Comparison of ENCODE assay signal across 9 mouse cellular contexts in the genomic region with DNA sequence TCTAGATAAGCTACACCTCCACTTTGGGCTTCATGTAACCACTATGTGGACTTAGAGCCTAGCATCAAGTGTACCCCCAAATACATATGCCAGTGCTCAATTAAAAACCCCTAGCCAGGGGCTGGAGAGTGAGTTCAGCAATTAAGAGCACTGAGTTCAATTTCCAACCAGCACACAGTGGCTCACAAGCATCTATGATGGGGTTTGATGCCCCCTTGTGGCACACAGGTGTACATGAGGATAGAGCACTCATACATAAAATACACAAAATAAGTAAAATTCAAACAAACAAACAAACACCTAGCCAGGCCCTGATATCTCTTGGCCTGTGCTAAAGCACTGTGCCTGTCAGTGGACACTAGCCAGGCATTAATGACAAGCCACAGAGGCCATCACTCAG. TPM values are rescaled to one million over a fixed set of nuclear protein-coding genes. Genes with fewer than 3 reads are reported as not detected.
A peak's percentile ranks its signal among the peaks of the same experiment; 100 is the strongest.
DNase-seq lines count a peak whose midpoint lies in the region; ATAC-seq and TF ChIP-seq lines count a peak whose summit lies in the region.
"Had no signal": no experiment of that assay in that cellular context is flagged by ENCODE, and none has a peak within 500 bp of the region (broad histone marks: within the 10 kb centered on the region; RNA-seq: fewer than 3 reads in every experiment).

No protein-coding gene starts in this region.

- peak overlapping the region; percentile 81 for H3K27ac ChIP-seq in gastrocnemius, adult 2 months
- H3K27ac ChIP-seq in kidney, postnatal 0 days = no peak overlapping the region
- no peak overlapping the region for H3K27ac ChIP-seq in limb, embryonic 10.5 days
- H3K27ac ChIP-seq: limb, embryonic 13.5 days had no signal

- H3ac ChIP-seq in C2C12 (ENCODE audit: control insufficient read depth, insufficient read length, low read depth) = no peak overlapping the region

- no peak overlapping the region for H3K9ac ChIP-seq in kidney, postnatal 0 days (ENCODE audit: low read depth, low read length)
- H3K9ac ChIP-seq: limb, embryonic 13.5 days had no signal

- no peaks in the 10 kb centered on the region for H3K27me3 ChIP-seq in C2C12 (ENCODE audit: control insufficient read depth, insufficient read depth, insufficient read length)
- H3K27me3 ChIP-seq in kidney, postnatal 0 days (ENCODE audit: insufficient read depth, low read length) = no peaks in the 10 kb centered on the region
- H3K27me3 ChIP-seq in splenic B cell, adult 2 months (ENCODE audit: control insufficient read depth, insufficient read depth, low read length, poor library complexity, severe bottlenecking) = no peaks in the 10 kb centered on the region
- H3K27me3 ChIP-seq in limb, embryonic 10.5 days (ENCODE audit: low read depth, poor library complexity, severe bottlenecking) = no peaks in the 10 kb centered on the region
- H3K27me3 ChIP-seq: limb, embryonic 13.5 days had no signal

- peak; percentile 42 for DNase-seq in gastrocnemius, adult 2 months
- no peak for DNase-seq in gastrocnemius, adult 18-20 months (ENCODE audit: low spot score)
- DNase-seq in brain, embryonic 14.5 days (ENCODE audit: low read depth) = peak; percentile 53
- peak; percentile 42 for DNase-seq in kidney, postnatal 0 days (ENCODE audit: low spot score)
- peak; percentile 62 for DNase-seq in splenic B cell, adult 2 months (ENCODE audit: low read depth, low spot score)
- DNase-seq in limb, embryonic 10.5 days (ENCODE audit: low spot score) = no peak
- no peak for DNase-seq in right cerebral cortex, postnatal 14 days

- H3K79me2 ChIP-seq in C2C12 (ENCODE audit: control insufficient read depth, insufficient read depth) = peaks cover 98% of the 10 kb centered on the region

- TF ChIP-seq CTCF in gastrocnemius, adult 2 months (IDR thresholded peaks at IDR 0.05) = peak; percentile 80
- TF ChIP-seq CTCF in C2C12 (IDR thresholded peaks at IDR 0.05; ENCODE audit: control insufficient read depth, insufficient read depth, insufficient read length) = peak; percentile 4
- peak; percentile 57; the same call in 1 of the 2 replicates for TF ChIP-seq CTCF in brain, embryonic 14.5 days (IDR thresholded peaks at IDR 0.05; ENCODE audit: borderline replicate concordance, extremely low read depth, insufficient read depth, insufficient read length)
- TF ChIP-seq CTCF in kidney, postnatal 0 days (IDR thresholded peaks at IDR 0.05; ENCODE audit: low read depth) = peak; percentile 67

- no peaks in the 10 kb centered on the region for H3K9me3 ChIP-seq in kidney, postnatal 0 days (replicated peaks; ENCODE audit: low read length)
- no peaks in the 10 kb centered on the region for H3K9me3 ChIP-seq in limb, embryonic 10.5 days (replicated peaks)
- H3K9me3 ChIP-seq: limb, embryonic 13.5 days had no signal

- 0 out of 2 replicates have a peak, but pooled peaks cover 3% of the 10 kb centered on the region for H3K4me1 ChIP-seq in kidney, postnatal 0 days (replicated peaks; ENCODE audit: insufficient read depth, low read length)
- H3K4me1 ChIP-seq in limb, embryonic 10.5 days = no peaks in the 10 kb centered on the region
- H3K4me1 ChIP-seq: limb, embryonic 13.5 days had no signal

- H3K4me3 ChIP-seq in gastrocnemius, adult 2 months = peak overlapping the region; percentile 54
- no peak overlapping the region for H3K4me3 ChIP-seq in C2C12 (ENCODE audit: insufficient read depth, poor library complexity, severe bottlenecking)
- no peak overlapping the region for H3K4me3 ChIP-seq in kidney, postnatal 0 days (replicated peaks; ENCODE audit: low read depth, low read length)
- no peak overlapping the region for H3K4me3 ChIP-seq in limb, embryonic 10.5 days
- H3K4me3 ChIP-seq: limb, embryonic 13.5 days had no signal

- H3K4me2 ChIP-seq in kidney, postnatal 0 days (ENCODE audit: low read length) = no peak overlapping the region
- H3K4me2 ChIP-seq: limb, embryonic 13.5 days had no signal

- intact Hi-C loops in gastrocnemius, adult 2 months (cut with DNase I) = loop anchor here (2.0 kb wide), 1 partner anchor 67 kb away; a partner anchor contains a TSS

- peaks cover 61% of the 10 kb centered on the region for H3K79me3 ChIP-seq in C2C12 (ENCODE audit: low read depth)

- no peak for TF ChIP-seq POLR2A in brain, embryonic 14.5 days (IDR thresholded peaks at IDR 0.05; ENCODE audit: borderline replicate concordance, extremely low read depth, insufficient read depth, insufficient read length, poor library complexity, severe bottlenecking)

- peaks cover 82% of the 10 kb centered on the region for H3K36me3 ChIP-seq in C2C12 (ENCODE audit: control insufficient read depth, insufficient read depth)
- H3K36me3 ChIP-seq in kidney, postnatal 0 days (ENCODE audit: insufficient read depth, low read length) = peaks cover 56% of the 10 kb centered on the region
- H3K36me3 ChIP-seq in splenic B cell, adult 2 months (ENCODE audit: control insufficient read depth, insufficient read depth, low read length, poor library complexity, severe bottlenecking) = peaks cover 9% of the 10 kb centered on the region; the same call in 1 of the 2 replicates
- peaks cover 100% of the 10 kb centered on the region for H3K36me3 ChIP-seq in limb, embryonic 10.5 days

- ATAC-seq in kidney, postnatal 0 days (replicated peaks; ENCODE audit: low FRiP score, low read depth) = no peak

TF ChIP-seq in C2C12, 6 proteins besides CTCF, POLR2A, EP300 and RAD21:
- TF ChIP-seq MYOG (IDR thresholded peaks at IDR 0.05; ENCODE audit: control insufficient read depth, extremely low read depth, insufficient read length) (no peak), MAX (IDR thresholded peaks at IDR 0.05) (no peak), FOSL1 (IDR thresholded peaks at IDR 0.05; ENCODE audit: insufficient read depth, low read length, poor library complexity, severe bottlenecking) (no peak), MYOD1 (IDR thresholded peaks at IDR 0.05; ENCODE audit: control insufficient read depth, insufficient read length, low read depth) (no peak), USF1 (IDR thresholded peaks at IDR 0.05; ENCODE audit: low read depth) (no peak), CEBPB (IDR thresholded peaks at IDR 0.05; ENCODE audit: low read depth) (no peak)

RNA-seq across cellular contexts. Expression of a gene that starts 12.1 kb away (rescaled TPM):
- total RNA-seq in gastrocnemius, adult 2 months (2021) = 1,000 to 10,000 TPM in 1 of 2 experiments, 100 to 1,000 TPM in 1; 386 to 1,185 TPM
- 100 to 1,000 TPM; 566 to 705 TPM for total RNA-seq in gastrocnemius, adult 18-20 months (2021)
- 21.0 TPM for polyA plus RNA-seq in C2C12 (2012; fragmentation: generic; extraction: Trizol)
- polyA plus RNA-seq in brain, embryonic 14.5 days (2012; rRNA removed) = 4.6 and 6.3 TPM in 2 replicates
- polyA plus RNA-seq in kidney, postnatal 0 days (2015; fragmentation: Nextera tagmentation; extraction: Ambion mirVana) = 0.79 and 0.95 TPM in 2 replicates
- 2.7 and 3.8 TPM in 2 replicates for polyA plus RNA-seq in limb, embryonic 10.5 days (2016; fragmentation: Nextera tagmentation; extraction: Ambion mirVana)

RNA-seq across cellular contexts. Expression of a gene that starts 20.8 kb away (rescaled TPM):
- total RNA-seq in gastrocnemius, adult 2 months (2021) = 10 to 100 TPM; 60.8 to 70.3 TPM
- total RNA-seq in gastrocnemius, adult 18-20 months (2021) = 10 to 100 TPM; 52.3 to 59.6 TPM
- polyA plus RNA-seq in C2C12 (2012; fragmentation: generic; extraction: Trizol) = 160 TPM
- 362 and 506 TPM in 2 replicates for polyA plus RNA-seq in brain, embryonic 14.5 days (2012; rRNA removed)
- 197 and 214 TPM in 2 replicates for polyA plus RNA-seq in kidney, postnatal 0 days (2015; fragmentation: Nextera tagmentation; extraction: Ambion mirVana)
- polyA plus RNA-seq in limb, embryonic 10.5 days (2016; fragmentation: Nextera tagmentation; extraction: Ambion mirVana) = 491 and 543 TPM in 2 replicates

RNA-seq across cellular contexts. Expression of a gene that starts 21.7 kb away (rescaled TPM):
- 1 to 10 TPM; 7.0 to 8.3 TPM for total RNA-seq in gastrocnemius, adult 2 months (2021)
- 1 to 10 TPM; 5.8 to 7.0 TPM for total RNA-seq in gastrocnemius, adult 18-20 months (2021)
- polyA plus RNA-seq in C2C12 (2012; fragmentation: generic; extraction: Trizol) = 0.14 TPM
- 1.7 and 2.7 TPM in 2 replicates for polyA plus RNA-seq in brain, embryonic 14.5 days (2012; rRNA removed)
- 6.5 and 7.8 TPM in 2 replicates for polyA plus RNA-seq in kidney, postnatal 0 days (2015; fragmentation: Nextera tagmentation; extraction: Ambion mirVana)
- polyA plus RNA-seq in limb, embryonic 10.5 days (2016; fragmentation: Nextera tagmentation; extraction: Ambion mirVana) = 0.51 and 0.73 TPM in 2 replicates

RNA-seq across cellular contexts. Expression of a gene that starts 27.5 kb away (rescaled TPM):
- total RNA-seq in gastrocnemius, adult 2 months (2021) = 10 to 100 TPM; 14.0 to 16.5 TPM
- 10 to 100 TPM in 1 of 2 experiments, 1 to 10 TPM in 1; 9.7 to 16.7 TPM for total RNA-seq in gastrocnemius, adult 18-20 months (2021)
- polyA plus RNA-seq in C2C12 (2012; fragmentation: generic; extraction: Trizol) = 0.25 TPM
- polyA plus RNA-seq in brain, embryonic 14.5 days (2012; rRNA removed) = 28.7 and 35.1 TPM in 2 replicates
- polyA plus RNA-seq in kidney, postnatal 0 days (2015; fragmentation: Nextera tagmentation; extraction: Ambion mirVana) = 26.4 and 27.8 TPM in 2 replicates
- polyA plus RNA-seq in limb, embryonic 10.5 days (2016; fragmentation: Nextera tagmentation; extraction: Ambion mirVana) = 14.2 and 14.5 TPM in 2 replicates

RNA-seq across cellular contexts. Expression of a gene that starts 55.1 kb away (rescaled TPM):
- total RNA-seq in gastrocnemius, adult 2 months (2021) = 1 to 10 TPM; 7.3 to 8.9 TPM
- total RNA-seq in gastrocnemius, adult 18-20 months (2021) = 10 to 100 TPM in 1 of 2 experiments, 1 to 10 TPM in 1; 9.2 to 10.8 TPM
- polyA plus RNA-seq in C2C12 (2012; fragmentation: generic; extraction: Trizol) = 4.5 TPM
- 7.4 and 8.7 TPM in 2 replicates for polyA plus RNA-seq in brain, embryonic 14.5 days (2012; rRNA removed)
- polyA plus RNA-seq in kidney, postnatal 0 days (2015; fragmentation: Nextera tagmentation; extraction: Ambion mirVana) = 16.8 and 18.1 TPM in 2 replicates
- 11.3 and 11.7 TPM in 2 replicates for polyA plus RNA-seq in limb, embryonic 10.5 days (2016; fragmentation: Nextera tagmentation; extraction: Ambion mirVana)

Comparison
In these comparisons a context has a peak if more than half of its experiments do, and no peak if none do; other contexts are left out.
1. DNase-seq: peak in gastrocnemius, adult 2 months (single experiment), brain, embryonic 14.5 days (single experiment), kidney, postnatal 0 days (single experiment) and splenic B cell, adult 2 months (single experiment); none in gastrocnemius, adult 18-20 months (single experiment), limb, embryonic 10.5 days (single experiment) and right cerebral cortex, postnatal 14 days (single experiment).
2. CTCF ChIP-seq: peak in every context shown above with its lines; median percentile 80 in gastrocnemius, adult 2 months; 67 in kidney, postnatal 0 days; 57 in brain, embryonic 14.5 days; 4 in C2C12.